Mouse (Mus musculus): ENCODE data around the gene Asxl2. TPM values are rescaled to one million over a fixed set of nuclear protein-coding genes. Genes with fewer than 3 reads are reported as not detected.

Asxl2 gene
- total RNA-seq, 1 experiment, result 44.4 TPM

- no peak overlapping the region for H3K4me3 ChIP-seq (ENCODE audit: insufficient read depth in 1 of 2, low read depth in 1 of 2, low read length in 2 of 2, poor library complexity in 1 of 2, severe bottlenecking in 1 of 2)
- H3K36me3 ChIP-seq (ENCODE audit: control insufficient read depth, insufficient read depth, low read length, poor library complexity, severe bottlenecking), result peaks cover 2% of the 10 kb centered on the region; the same call in 1 of the 2 replicates
- no peak overlapping the region for H3K27ac ChIP-seq (ENCODE audit: insufficient read depth, low read depth, low read length, poor library complexity, severe bottlenecking)
- H3K9ac ChIP-seq (ENCODE audit: insufficient read depth, low read depth, low read length, poor library complexity, severe bottlenecking), result no peak overlapping the region
- TF ChIP-seq CHD2 (IDR thresholded peaks at IDR 0.05; ENCODE audit: low read depth, low read length) (no peak), HCFC1 (IDR thresholded peaks at IDR 0.05; ENCODE audit: borderline replicate concordance, insufficient read depth, low read length) (no peak), MAFK (IDR thresholded peaks at IDR 0.05; ENCODE audit: insufficient read depth, low read depth, low read length) (no peak), ZNF384 (IDR thresholded peaks at IDR 0.05; ENCODE audit: low read depth, low read length) (no peak), ZC3H11A (IDR thresholded peaks at IDR 0.05; ENCODE audit: borderline replicate concordance, low read depth, low read length) (no peak)
- no peak for DNase-seq (ENCODE audit: low read depth, low spot score)
- peaks cover 0 to 7% of the 10 kb centered on the region in 2 experiments; a peak in 1 of 4 replicates for H3K4me1 ChIP-seq (ENCODE audit: control insufficient read depth in 2 of 2, insufficient read depth in 2 of 2, low read length in 2 of 2, poor library complexity in 1 of 2)
- in situ Hi-C loops (cut with MboI; ENCODE audit: low sequenced_read_pairs in 2 of 2, unreplicated experiment in 2 of 2), result no loop called here
- no peaks in the 10 kb centered on the region for H3K9me3 ChIP-seq (ENCODE audit: control insufficient read depth, insufficient read depth, low read depth, low read length)
Measured at GRCm38 (mm10) chr12:3385940-3386339, 40.7 kb upstream of the Asxl2 start.

GRCm38 (mm10) chr12:3387891-3388290, 38.8 kb upstream of the Asxl2 start:
- Histone ChIP-seq H3K36me3 (ENCODE audit: control insufficient read depth, insufficient read depth, low read length, poor library complexity, severe bottlenecking) (peaks cover 2% of the 10 kb centered on the region; the same call in 1 of the 2 replicates), H3K27ac (ENCODE audit: insufficient read depth, low read depth, low read length, poor library complexity, severe bottlenecking) (no peak overlapping the region), H3K9me3 (ENCODE audit: control insufficient read depth, insufficient read depth, low read depth, low read length) (no peaks in the 10 kb centered on the region), H3K4me3 (ENCODE audit: insufficient read depth in 1 of 2, low read depth in 1 of 2, low read length in 2 of 2, poor library complexity in 1 of 2, severe bottlenecking in 1 of 2) (peak overlapping the region in 1 of 2 experiments; percentile 42; a peak in 1 of 4 replicates), H3K9ac (ENCODE audit: insufficient read depth, low read depth, low read length, poor library complexity, severe bottlenecking) (no peak overlapping the region; the same call in 1 of the 2 replicates), H3K4me1 (ENCODE audit: control insufficient read depth in 2 of 2, insufficient read depth in 2 of 2, low read length in 2 of 2, poor library complexity in 1 of 2) (peaks cover 0 to 8% of the 10 kb centered on the region in 2 experiments; a peak in 1 of 4 replicates)
- DNase-seq (ENCODE audit: low read depth, low spot score), result no peak
- in situ Hi-C loops (cut with MboI; ENCODE audit: low sequenced_read_pairs in 2 of 2, unreplicated experiment in 2 of 2), result no loop called here
- TF ChIP-seq HCFC1 (IDR thresholded peaks at IDR 0.05; ENCODE audit: borderline replicate concordance, insufficient read depth, low read length), result no peak
- TF ChIP-seq ZNF384 (IDR thresholded peaks at IDR 0.05; ENCODE audit: low read depth, low read length), result no peak
- TF ChIP-seq ZC3H11A (IDR thresholded peaks at IDR 0.05; ENCODE audit: borderline replicate concordance, low read depth, low read length), result no peak
- TF ChIP-seq MAFK (IDR thresholded peaks at IDR 0.05; ENCODE audit: insufficient read depth, low read depth, low read length), result no peak

- no peak for DNase-seq (ENCODE audit: low read depth, low spot score)
- Histone ChIP-seq H3K4me3 (ENCODE audit: insufficient read depth in 1 of 2, low read depth in 1 of 2, low read length in 2 of 2, poor library complexity in 1 of 2, severe bottlenecking in 1 of 2) (no peak overlapping the region), H3K9ac (ENCODE audit: insufficient read depth, low read depth, low read length, poor library complexity, severe bottlenecking) (no peak overlapping the region), H3K4me1 (ENCODE audit: control insufficient read depth in 2 of 2, insufficient read depth in 2 of 2, low read length in 2 of 2, poor library complexity in 1 of 2) (peaks cover 0 to 11% of the 10 kb centered on the region in 2 experiments; a peak in 1 of 4 replicates), H3K36me3 (ENCODE audit: control insufficient read depth, insufficient read depth, low read length, poor library complexity, severe bottlenecking) (peaks cover 2% of the 10 kb centered on the region; the same call in 1 of the 2 replicates), H3K9me3 (ENCODE audit: control insufficient read depth, insufficient read depth, low read depth, low read length) (no peaks in the 10 kb centered on the region), H3K27ac (ENCODE audit: insufficient read depth, low read depth, low read length, poor library complexity, severe bottlenecking) (no peak overlapping the region)
- peak; percentile 74 for TF ChIP-seq MAFK (IDR thresholded peaks at IDR 0.05; ENCODE audit: insufficient read depth, low read depth, low read length)
- no peak for TF ChIP-seq ZNF384 (IDR thresholded peaks at IDR 0.05; ENCODE audit: low read depth, low read length)
- TF ChIP-seq ZC3H11A (IDR thresholded peaks at IDR 0.05; ENCODE audit: borderline replicate concordance, low read depth, low read length), result no peak
- in situ Hi-C loops (cut with MboI; ENCODE audit: low sequenced_read_pairs in 2 of 2, unreplicated experiment in 2 of 2), result no loop called here
Measured at GRCm38 (mm10) chr12:3389394-3389793, 37.3 kb upstream of the Asxl2 start.

GRCm38 (mm10) chr12:3390071-3390470, 36.6 kb upstream of the Asxl2 start:
- no peak for TF ChIP-seq ZNF384 (IDR thresholded peaks at IDR 0.05; ENCODE audit: low read depth, low read length)
- TF ChIP-seq MAFK (IDR thresholded peaks at IDR 0.05; ENCODE audit: insufficient read depth, low read depth, low read length), result no peak
- TF ChIP-seq HCFC1 (IDR thresholded peaks at IDR 0.05; ENCODE audit: borderline replicate concordance, insufficient read depth, low read length), result no peak
- TF ChIP-seq ZC3H11A (IDR thresholded peaks at IDR 0.05; ENCODE audit: borderline replicate concordance, low read depth, low read length), result no peak
- no peak for TF ChIP-seq CHD2 (IDR thresholded peaks at IDR 0.05; ENCODE audit: low read depth, low read length)
- in situ Hi-C loops (cut with MboI; ENCODE audit: low sequenced_read_pairs in 2 of 2, unreplicated experiment in 2 of 2), result no loop called here
- Histone ChIP-seq H3K9me3 (ENCODE audit: control insufficient read depth, insufficient read depth, low read depth, low read length) (no peaks in the 10 kb centered on the region), H3K9ac (ENCODE audit: insufficient read depth, low read depth, low read length, poor library complexity, severe bottlenecking) (no peak overlapping the region), H3K36me3 (ENCODE audit: control insufficient read depth, insufficient read depth, low read length, poor library complexity, severe bottlenecking) (peaks cover 2% of the 10 kb centered on the region; the same call in 1 of the 2 replicates), H3K4me1 (ENCODE audit: control insufficient read depth in 2 of 2, insufficient read depth in 2 of 2, low read length in 2 of 2, poor library complexity in 1 of 2) (peaks cover 0 to 11% of the 10 kb centered on the region in 2 experiments; a peak in 1 of 4 replicates), H3K27ac (ENCODE audit: insufficient read depth, low read depth, low read length, poor library complexity, severe bottlenecking) (no peak overlapping the region), H3K4me3 (ENCODE audit: insufficient read depth in 1 of 2, low read depth in 1 of 2, low read length in 2 of 2, poor library complexity in 1 of 2, severe bottlenecking in 1 of 2) (no peak overlapping the region)
- DNase-seq (ENCODE audit: low read depth, low spot score), result no peak
